Mouse (Mus musculus): ENCODE results near the gene Esr2. TPM values are rescaled to one million over a fixed set of nuclear protein-coding genes. Genes with fewer than 3 reads are reported as not detected.

Gene Esr2
- total RNA-seq, 2 experiments from 2014 or later, result not detected

DNA sequence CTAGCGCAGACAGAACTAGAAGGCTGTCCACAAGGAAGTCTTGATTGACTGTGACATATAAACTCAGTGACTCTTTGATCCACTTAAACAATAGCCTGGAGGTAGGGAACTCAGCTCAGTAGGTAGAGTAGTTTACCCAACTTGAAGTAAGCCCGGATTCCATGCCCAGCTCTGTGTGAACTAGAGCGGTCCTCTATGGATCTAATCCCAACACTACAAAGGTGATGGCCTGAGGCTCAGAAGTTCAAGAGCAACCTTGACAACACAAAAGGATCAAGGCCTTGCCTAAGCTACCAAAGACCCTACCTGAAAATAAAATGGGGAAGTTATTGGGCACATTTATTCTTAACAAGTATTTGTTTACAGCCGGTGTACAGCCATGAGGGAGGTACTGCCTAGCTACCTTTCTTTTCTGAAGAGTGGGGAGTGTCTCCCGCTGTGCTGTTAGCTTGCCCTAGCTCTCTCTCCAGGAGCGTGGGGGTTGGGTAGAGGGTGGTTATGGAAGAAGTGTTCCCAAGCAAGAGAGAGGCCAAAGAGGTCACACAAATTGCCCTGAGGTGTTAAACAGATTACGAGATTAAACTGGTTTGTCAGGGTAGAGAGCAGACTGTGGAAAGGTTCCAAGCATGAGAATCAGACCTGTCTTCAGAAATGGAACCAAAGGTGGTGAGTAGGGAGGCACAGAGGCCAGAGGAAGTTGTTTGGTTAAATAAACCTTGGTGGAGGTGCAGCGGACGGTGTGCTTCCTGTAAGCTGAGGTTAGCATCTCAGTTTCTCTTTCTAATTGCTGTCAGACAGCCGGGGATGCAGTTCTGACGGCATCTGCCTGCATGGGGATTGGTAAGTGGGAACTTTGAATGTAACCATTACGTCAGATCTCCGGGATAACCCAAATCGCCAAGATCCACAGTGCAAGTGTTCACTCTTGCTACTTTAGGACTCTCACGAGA is 90.8 kb downstream of the Esr2 start:
- no peak for DNase-seq

DNA sequence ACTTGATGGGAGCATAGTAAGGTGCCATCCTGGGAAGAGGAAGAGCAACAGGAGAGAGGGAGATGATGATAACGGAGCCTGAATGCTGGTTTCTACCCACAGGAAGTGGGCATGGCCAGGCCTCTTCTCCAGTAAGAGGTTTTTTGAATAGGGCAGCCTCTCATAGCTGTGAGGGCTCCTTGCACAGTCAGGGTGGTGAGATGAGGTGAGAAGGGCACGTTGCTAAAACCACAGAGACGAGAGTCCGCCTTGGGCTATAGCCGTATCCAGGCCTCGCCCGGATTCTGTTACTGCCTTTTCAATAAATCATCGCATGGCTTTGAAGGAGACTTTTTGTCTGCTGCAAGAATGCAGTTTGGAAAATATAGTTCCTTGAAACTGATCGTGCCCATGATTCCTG is 92.0 kb downstream of the Esr2 start:
- DNase-seq, result no peak

DNA sequence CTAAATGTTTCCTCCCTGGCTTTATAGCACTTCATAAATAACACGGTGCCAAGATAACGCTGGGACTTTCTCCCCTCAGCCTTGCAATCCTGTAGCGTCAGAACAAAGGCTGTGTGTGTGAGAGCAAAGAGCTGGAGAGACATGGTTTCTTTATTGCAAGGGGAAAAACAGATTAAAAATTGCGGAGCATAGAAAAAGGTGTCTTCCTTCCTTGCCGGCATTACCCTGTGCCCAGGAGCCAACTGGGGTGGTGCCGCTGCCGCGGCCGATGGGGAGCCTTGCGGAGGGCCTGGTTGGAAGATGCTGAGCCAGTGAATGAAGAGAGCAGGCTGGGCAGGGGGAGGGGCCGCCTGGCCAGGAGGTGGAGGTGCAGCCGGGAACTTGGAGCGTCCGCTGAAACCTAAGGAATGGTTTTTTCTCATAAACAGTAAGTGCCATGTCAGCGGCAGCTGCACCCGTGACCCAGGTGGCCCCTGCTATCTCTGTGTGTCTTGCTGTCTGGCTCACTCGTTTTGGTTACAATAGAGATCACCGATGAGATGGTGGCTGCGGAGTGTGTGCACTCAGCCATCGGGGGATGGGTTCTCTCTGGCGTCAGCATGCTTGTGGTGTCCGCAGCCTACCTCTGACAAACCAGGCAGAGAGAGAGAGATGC is 95.4 kb downstream of the Esr2 start:
- DNase-seq, result peak; percentile 39

DNA sequence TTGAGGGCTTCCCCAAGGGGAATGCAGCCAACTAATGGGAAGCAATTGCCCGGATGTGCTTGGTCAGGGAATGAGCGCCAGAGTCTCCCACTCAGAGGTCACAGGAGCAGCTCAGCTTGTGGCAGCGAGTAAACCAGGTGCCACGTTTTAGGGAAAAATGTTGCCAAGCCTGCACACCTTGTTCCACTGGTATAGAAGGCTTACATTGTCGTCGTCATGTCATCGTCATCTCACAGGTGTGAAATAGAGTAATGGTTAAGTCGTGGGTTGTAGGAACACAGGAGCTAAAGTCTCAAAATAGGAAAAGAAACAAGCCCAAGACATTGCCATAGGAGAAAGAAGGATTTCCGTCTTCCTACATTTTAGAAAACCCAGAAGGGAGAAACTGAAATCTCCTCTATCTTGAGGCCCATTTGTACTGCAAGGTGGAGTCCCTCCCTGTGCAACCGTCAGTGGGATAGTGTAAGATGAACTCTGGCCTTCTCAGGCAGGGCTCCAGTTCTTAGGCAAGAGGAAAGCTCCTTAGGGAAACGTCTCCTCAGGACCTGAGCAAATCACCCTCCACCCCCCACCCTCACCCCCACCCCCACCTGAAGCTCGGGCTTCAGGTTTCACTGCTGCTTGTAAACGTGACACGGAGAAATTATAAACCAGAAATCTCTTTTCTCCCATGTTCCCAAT is 96.0 kb downstream of the Esr2 start:
- no peak for DNase-seq

DNA sequence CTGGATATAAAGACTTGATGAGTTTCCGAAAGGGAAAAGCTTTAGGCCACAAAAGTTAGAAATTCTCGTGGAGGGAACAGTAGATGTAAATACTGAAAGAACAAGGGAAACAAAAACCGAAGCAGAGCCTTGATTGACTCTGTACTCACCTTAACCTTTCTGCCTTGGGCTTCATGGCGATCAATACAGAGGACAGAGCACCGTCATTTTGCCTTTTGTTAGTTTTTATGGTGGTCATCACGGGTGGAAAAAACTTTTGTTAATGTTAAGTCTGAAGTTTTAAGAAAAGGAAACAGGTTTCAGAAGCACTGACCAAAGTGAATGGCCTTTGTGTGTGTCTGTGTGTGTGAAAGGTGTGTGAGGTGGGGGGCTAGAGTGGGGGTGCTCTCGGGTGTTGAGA is 103.1 kb downstream of the Esr2 start:
- DNase-seq, result no peak

DNA sequence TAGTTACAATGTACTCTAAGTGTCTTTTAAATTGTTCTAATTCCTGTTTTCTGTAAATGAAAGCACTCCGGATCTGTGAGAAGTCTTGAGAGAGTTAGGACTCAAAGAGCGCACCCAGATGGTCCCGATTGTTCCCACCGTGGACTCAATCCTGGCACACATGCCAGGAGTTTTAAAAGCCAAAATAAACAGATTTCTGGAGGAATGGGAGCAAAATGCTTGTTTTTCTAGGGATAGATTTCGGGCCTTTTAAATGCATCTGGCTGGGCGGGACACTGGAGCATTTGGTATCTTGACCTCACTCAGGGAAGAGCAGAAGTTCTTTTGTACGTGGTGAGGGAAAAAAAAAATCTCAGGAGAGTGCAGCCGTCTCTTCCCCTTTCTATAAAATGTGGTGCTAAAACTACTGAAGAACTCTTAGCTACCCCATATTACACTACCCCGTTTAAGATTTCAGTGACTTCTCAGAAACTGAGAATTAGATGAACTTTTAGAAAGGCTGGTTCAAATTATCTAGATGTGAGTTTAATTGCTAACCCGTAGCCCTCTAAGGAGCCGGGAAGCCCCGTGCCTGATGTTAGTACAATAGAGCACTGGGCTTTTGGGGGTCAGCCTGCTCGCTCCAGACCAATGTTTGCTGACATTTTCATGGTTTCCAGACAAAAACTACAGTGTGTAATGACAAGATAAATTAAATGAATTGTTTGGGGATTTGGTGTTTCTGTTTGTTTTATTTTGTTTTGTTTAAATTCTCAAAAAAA is 103.8 kb downstream of the Esr2 start:
- no peak for DNase-seq

DNA sequence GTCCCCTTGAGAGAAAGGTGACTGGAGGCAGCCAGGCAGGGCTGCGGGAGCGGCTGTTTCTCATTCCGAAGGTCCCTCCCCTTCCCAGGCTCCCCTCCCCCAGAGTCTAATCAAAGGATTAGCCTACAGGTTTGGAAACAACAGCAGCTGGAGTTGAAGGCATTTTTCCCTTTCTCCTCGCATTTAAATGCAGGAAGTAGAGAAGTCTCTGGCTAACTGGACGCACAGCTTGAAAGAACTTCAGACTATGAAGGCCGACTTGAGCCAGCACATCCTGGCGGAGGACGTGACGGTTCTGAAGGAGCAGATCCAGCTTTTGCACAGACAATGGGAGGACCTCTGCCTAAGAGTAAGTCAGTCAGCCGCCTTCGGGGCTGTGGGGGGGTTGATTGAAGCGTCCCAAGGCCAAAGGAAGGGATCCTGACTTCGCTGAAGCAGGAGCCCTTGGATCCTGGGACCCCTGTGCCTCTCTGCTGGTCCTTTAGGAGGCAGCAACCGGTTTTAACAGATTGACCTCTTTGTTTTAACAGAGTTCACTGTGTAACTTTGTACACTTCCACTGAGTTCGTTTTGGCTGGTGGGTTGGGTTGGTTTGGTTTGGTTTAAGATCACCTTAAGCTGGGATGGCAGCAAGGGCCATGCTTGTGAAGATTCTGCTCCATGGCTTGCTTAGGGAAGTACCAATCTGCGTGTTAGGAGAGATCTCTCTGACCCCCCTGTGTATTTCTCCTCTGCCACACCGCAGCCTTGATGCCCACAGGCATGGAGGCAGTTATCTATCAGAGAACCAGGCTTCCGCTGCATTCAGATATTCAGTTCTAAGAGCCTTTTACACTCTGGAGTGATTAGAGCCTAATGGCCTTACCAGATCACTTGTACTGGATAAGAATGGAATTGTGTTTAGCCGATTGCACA is 104.9 kb downstream of the Esr2 start:
- no peak for DNase-seq

Other genes with a start within 250 kb of the Esr2 start
- not detected for gene Tex21, start 69.5 kb upstream of the Esr2 start, total RNA-seq (2021)
- gene Mthfd1, start 78.0 kb upstream of the Esr2 start, total RNA-seq (2021), result 10 to 100 TPM; 28.0 to 30.2 TPM
- gene Akap5, start 147.6 kb upstream of the Esr2 start, total RNA-seq (2021), result under 1 TPM; 0.46 to 0.78 TPM
- gene Zbtb25, start 192.3 kb upstream of the Esr2 start, total RNA-seq (2021), result 1 to 10 TPM; 6.6 to 8.2 TPM
- 1 to 10 TPM; 3.1 to 3.9 TPM for gene Zbtb1, start 193.0 kb upstream of the Esr2 start, total RNA-seq (2021)
- 10 to 100 TPM in 1 of 2 experiments, 1 to 10 TPM in 1; 6.3 to 10.3 TPM for gene Hspa2, start 226.9 kb upstream of the Esr2 start, total RNA-seq (2021)
- not detected for gene Ppp1r36, start 240.3 kb upstream of the Esr2 start, total RNA-seq (2021)